Comparison of ENCODE assay signal across 22 mouse cellular contexts in genomic region chr4:65300431-65300830, GRCm38 (mm10).
DNase-seq lines count a peak whose midpoint lies in the region; ATAC-seq and TF ChIP-seq lines count a peak whose summit lies in the region.
"Had no signal": no experiment of that assay in that cellular context is flagged by ENCODE, and none has a peak within 500 bp of the region (broad histone marks: within the 10 kb centered on the region; RNA-seq: fewer than 3 reads in every experiment).

No protein-coding gene starts in this region.

- no peak for TF ChIP-seq CTCF in midbrain, postnatal 0 days (IDR thresholded peaks at IDR 0.05)

- DNase-seq in cerebellum, adult 9-10 months: peak; percentile 29
- no peak for DNase-seq in midbrain, embryonic 10.5 days (ENCODE audit: low spot score)
- no peak for DNase-seq in midbrain, postnatal 0 days (ENCODE audit: low spot score)
- DNase-seq: adrenal gland, adult 8-10 months; adrenal gland, postnatal 14 days; adrenal gland, postnatal 36 days; B cell, adult 2 months; cerebellum, adult 11 months; cerebellum, adult 8-10 months; cerebellum, postnatal 10 days; cerebellum, postnatal 25 days had no signal

- peaks cover 10% of the 10 kb centered on the region for H3K36me3 ChIP-seq in midbrain, embryonic 10.5 days
- H3K36me3 ChIP-seq in midbrain, postnatal 0 days (ENCODE audit: insufficient read depth, low read length): no peaks in the 10 kb centered on the region
- H3K36me3 ChIP-seq in kidney, embryonic 16.5 days (ENCODE audit: insufficient read depth, low read length): no peaks in the 10 kb centered on the region
- H3K36me3 ChIP-seq: embryonic facial prominence, embryonic 10.5 days; embryonic facial prominence, embryonic 12.5 days; G1E had no signal

- no peak for ATAC-seq in cerebellum, adult (ENCODE audit: insufficient number of reproducible peaks, low FRiP score, low TSS enrichment)
- no peak for ATAC-seq in midbrain, postnatal 0 days (ENCODE audit: low FRiP score)
- no peak for ATAC-seq in kidney, embryonic 16.5 days (ENCODE audit: low FRiP score, low TSS enrichment)
- ATAC-seq: activated CD4-positive, CD25-positive, alpha-beta regulatory T cell, adult 4 months; CD4-positive, CD25-positive, alpha-beta regulatory T cell, adult 4 months; forebrain, embryonic 13.5 days; forebrain, embryonic 16.5 days; Patski had no signal

- 0 out of 2 replicates have a peak overlapping the region, but pooled peaks have one; percentile 35 for H3K27ac ChIP-seq in midbrain, embryonic 10.5 days (replicated peaks)
- no peak overlapping the region for H3K27ac ChIP-seq in midbrain, postnatal 0 days (ENCODE audit: low read depth, low read length)
- no peak overlapping the region for H3K27ac ChIP-seq in kidney, embryonic 16.5 days (ENCODE audit: low read length)
- H3K27ac ChIP-seq: embryonic facial prominence, embryonic 10.5 days; embryonic facial prominence, embryonic 12.5 days; forebrain, embryonic 13.5 days had no signal

- no peak overlapping the region for H3K4me3 ChIP-seq in midbrain, embryonic 10.5 days
- no peak overlapping the region for H3K4me3 ChIP-seq in midbrain, postnatal 0 days (ENCODE audit: low read depth, low read length)
- H3K4me3 ChIP-seq in kidney, embryonic 16.5 days (ENCODE audit: low read length): no peak overlapping the region
- H3K4me3 ChIP-seq: embryonic facial prominence, embryonic 10.5 days; embryonic facial prominence, embryonic 12.5 days; forebrain, embryonic 13.5 days had no signal

- H3K27me3 ChIP-seq in midbrain, embryonic 10.5 days (ENCODE audit: low read depth, poor library complexity, severe bottlenecking): peaks cover 88% of the 10 kb centered on the region
- no peaks in the 10 kb centered on the region; the same call in 1 of the 2 replicates for H3K27me3 ChIP-seq in midbrain, postnatal 0 days (ENCODE audit: insufficient read depth, low read length)
- no peaks in the 10 kb centered on the region for H3K27me3 ChIP-seq in kidney, embryonic 16.5 days (ENCODE audit: insufficient read depth, low read length)
- H3K27me3 ChIP-seq: CH12.LX; embryonic facial prominence, embryonic 12.5 days; forebrain, embryonic 13.5 days; Patski had no signal

- H3K9me3 ChIP-seq in midbrain, embryonic 10.5 days (replicated peaks): no peaks in the 10 kb centered on the region
- no peaks in the 10 kb centered on the region for H3K9me3 ChIP-seq in midbrain, postnatal 0 days (ENCODE audit: low read length)
- H3K9me3 ChIP-seq in kidney, embryonic 16.5 days (ENCODE audit: low read length): no peaks in the 10 kb centered on the region
- H3K9me3 ChIP-seq: embryonic facial prominence, embryonic 10.5 days; embryonic facial prominence, embryonic 12.5 days; forebrain, embryonic 13.5 days had no signal

- peaks cover 55% of the 10 kb centered on the region for H3K4me1 ChIP-seq in midbrain, embryonic 10.5 days
- no peaks in the 10 kb centered on the region for H3K4me1 ChIP-seq in midbrain, postnatal 0 days (ENCODE audit: insufficient read depth, low read length)
- peaks cover 7% of the 10 kb centered on the region; the same call in 1 of the 2 replicates for H3K4me1 ChIP-seq in kidney, embryonic 16.5 days (ENCODE audit: insufficient read depth, low read length)

- no peak overlapping the region for H3K9ac ChIP-seq in midbrain, postnatal 0 days (replicated peaks; ENCODE audit: low read length, poor library complexity, severe bottlenecking)
- H3K9ac ChIP-seq in kidney, embryonic 16.5 days (replicated peaks; ENCODE audit: low read length): no peak overlapping the region
- H3K9ac ChIP-seq: embryonic facial prominence, embryonic 12.5 days; forebrain, embryonic 13.5 days had no signal

- whole genome bisulfite sequencing in midbrain, embryonic 10.5 days: 93% methylated on average over 3 of the region's 3 CpGs
- 86% methylated on average over 3 of the region's 3 CpGs for WGBS in midbrain, postnatal 0 days
- 83% methylated on average over 3 of the region's 3 CpGs for WGBS in kidney, embryonic 16.5 days

- H3K4me2 ChIP-seq in midbrain, postnatal 0 days (ENCODE audit: low read depth, low read length, poor library complexity, severe bottlenecking): no peak overlapping the region
- H3K4me2 ChIP-seq in kidney, embryonic 16.5 days (replicated peaks; ENCODE audit: low read depth, low read length): no peak overlapping the region
- H3K4me2 ChIP-seq: embryonic facial prominence, embryonic 12.5 days; forebrain, embryonic 13.5 days had no signal
